Mouse (Mus musculus): ENCODE data around the gene Meioc. TPM values are rescaled to one million over a fixed set of nuclear protein-coding genes. Genes with fewer than 3 reads are reported as not detected.

Meioc gene
- polyA plus RNA-seq, 1 experiment from 2014 or later, result 0.53 TPM

DNA sequence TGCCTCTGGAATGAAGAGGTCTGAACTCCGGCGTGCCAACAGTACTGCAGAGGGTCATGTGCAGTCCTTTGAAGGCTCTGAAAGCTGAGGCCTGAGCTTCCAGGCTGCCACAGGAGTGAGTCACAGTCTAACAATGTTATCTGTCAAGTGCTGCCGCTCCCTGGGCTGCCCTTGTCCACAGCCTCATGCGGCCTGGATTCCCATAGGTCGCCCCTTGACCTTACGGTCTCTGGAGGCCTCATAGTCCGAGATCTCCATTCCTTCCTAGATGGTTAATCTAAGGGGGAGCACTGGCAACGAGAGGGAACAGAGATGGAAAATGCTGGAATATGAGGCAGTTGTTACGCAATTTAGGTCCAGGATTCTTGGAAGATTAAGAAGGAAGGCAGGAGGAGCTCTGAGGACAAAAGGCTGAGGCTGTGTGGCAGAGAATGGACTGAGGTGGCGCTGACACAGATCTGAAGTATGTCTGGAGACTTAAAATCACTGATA is 19.6 kb upstream of the Meioc start:
- no peaks in the 10 kb centered on the region for H3K27me3 ChIP-seq (ENCODE audit: insufficient read depth, poor library complexity, severe bottlenecking)
- DNase-seq (ENCODE audit: low spot score), result peak; percentile 94
- no peaks in the 10 kb centered on the region for H3K9me3 ChIP-seq
- peaks cover 68% of the 10 kb centered on the region for H3K4me1 ChIP-seq
- H3K27ac ChIP-seq, result peak overlapping the region; percentile 84
- 10% methylated on average over 10 of the region's 10 CpGs for WGBS
- no peaks in the 10 kb centered on the region for H3K36me3 ChIP-seq
- H3K4me3 ChIP-seq, result peak overlapping the region; percentile 20; the same call in 1 of the 2 replicates

DNA sequence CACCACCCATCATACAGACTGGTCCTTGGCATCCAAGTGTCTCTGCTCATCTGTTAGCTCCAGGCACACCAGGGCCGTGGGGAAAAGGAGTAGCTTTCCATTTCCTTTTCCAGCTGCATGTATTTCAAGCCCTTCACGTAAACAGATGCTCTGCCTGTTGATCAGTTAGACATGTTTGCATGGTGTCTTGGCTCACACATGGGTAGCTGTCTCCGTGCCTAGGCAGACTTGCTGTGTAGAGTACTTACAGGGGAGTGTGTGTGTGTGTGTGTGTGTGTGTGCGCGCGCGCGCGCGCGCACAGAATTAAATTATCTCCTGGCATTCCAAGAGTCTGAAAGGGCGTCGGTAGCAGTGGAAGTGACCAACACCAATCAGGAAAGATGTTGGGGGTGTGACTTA is 17.3 kb upstream of the Meioc start:
- Histone ChIP-seq H3K27ac (peak overlapping the region; percentile 84), H3K4me1 (peaks cover 48% of the 10 kb centered on the region), H3K4me3 (no peak overlapping the region), H3K36me3 (no peaks in the 10 kb centered on the region), H3K9me3 (no peaks in the 10 kb centered on the region), H3K27me3 (ENCODE audit: insufficient read depth, poor library complexity, severe bottlenecking) (no peaks in the 10 kb centered on the region)
- no peak for DNase-seq (ENCODE audit: low spot score)
- WGBS, result 71% methylated on average over 13 of the region's 13 CpGs

DNA sequence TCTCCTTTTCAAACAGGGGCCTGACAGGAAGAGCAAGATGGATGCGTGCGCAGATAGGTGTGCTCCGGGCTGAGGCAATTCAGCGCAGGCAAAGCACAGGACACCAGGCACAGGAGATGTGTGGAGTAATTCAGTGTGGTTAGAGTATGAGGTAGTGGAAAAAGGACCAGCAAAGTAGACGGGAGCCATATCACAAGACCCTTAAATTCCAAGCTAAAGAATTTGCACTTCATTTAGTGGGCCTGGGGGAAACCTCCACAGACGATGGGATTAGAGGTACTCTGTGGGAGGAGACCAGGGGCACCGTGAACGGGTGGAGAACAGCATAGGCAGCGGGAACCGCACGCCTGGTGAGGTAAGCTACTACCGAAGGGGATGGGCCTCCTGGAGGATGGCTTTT is 15.6 kb upstream of the Meioc start:
- no peak overlapping the region for H3K4me3 ChIP-seq
- no peaks in the 10 kb centered on the region for H3K9me3 ChIP-seq
- no peak for DNase-seq (ENCODE audit: low spot score)
- WGBS, result 63% methylated on average over 12 of the region's 12 CpGs
- H3K4me1 ChIP-seq, result peaks cover 44% of the 10 kb centered on the region
- H3K27me3 ChIP-seq (ENCODE audit: insufficient read depth, poor library complexity, severe bottlenecking), result no peaks in the 10 kb centered on the region
- H3K27ac ChIP-seq, result peak overlapping the region; percentile 65; the same call in 1 of the 2 replicates
- no peaks in the 10 kb centered on the region for H3K36me3 ChIP-seq

DNA sequence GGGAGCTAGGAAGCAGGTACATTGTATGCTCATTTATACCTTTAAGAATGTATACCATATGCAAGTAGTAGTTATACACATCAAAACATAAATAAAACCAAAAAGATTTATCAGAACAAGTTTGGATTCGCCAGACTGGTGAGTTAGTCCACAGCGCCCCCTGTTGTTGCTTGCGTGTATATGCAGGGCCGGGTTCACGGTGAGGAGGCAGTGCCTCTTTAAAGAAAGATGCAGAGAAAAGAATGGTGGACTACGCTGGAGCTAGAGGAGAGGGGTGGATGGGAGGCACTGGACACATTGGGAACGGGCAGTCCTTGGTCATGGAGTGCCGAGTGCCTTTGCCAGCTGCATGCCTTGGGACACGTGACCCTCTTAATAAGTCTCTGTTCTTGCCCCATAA is 12.1 kb upstream of the Meioc start:
- no peaks in the 10 kb centered on the region for H3K9me3 ChIP-seq
- H3K27me3 ChIP-seq (ENCODE audit: insufficient read depth, poor library complexity, severe bottlenecking), result no peaks in the 10 kb centered on the region
- 4% methylated on average over 9 of the region's 9 CpGs for WGBS
- no peak overlapping the region; the same call in 1 of the 2 replicates for H3K4me3 ChIP-seq
- 0 out of 2 replicates have a peak overlapping the region, but pooled peaks have one; percentile 22 for H3K27ac ChIP-seq
- DNase-seq (ENCODE audit: low spot score), result no peak
- H3K4me1 ChIP-seq, result peaks cover 13% of the 10 kb centered on the region
- H3K36me3 ChIP-seq, result no peaks in the 10 kb centered on the region

DNA sequence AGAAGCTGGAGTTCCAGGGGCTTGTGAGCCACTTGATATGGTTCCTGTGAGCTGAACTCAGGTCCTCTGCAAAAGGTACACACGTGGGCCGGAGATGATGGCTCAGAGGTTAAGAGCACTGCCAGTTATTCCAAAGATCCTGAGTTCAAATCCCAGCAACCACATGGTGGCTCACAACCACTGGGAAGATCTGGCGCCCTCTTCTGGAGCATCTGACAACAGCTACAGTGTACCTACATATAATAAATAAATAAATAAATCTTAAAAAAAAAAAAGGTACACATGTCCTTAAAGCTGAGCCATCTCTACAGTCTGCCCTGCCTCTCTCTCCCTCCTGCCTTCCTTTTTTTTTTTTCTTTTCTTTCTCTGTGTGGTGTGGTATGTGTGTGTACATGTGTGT is 10.7 kb upstream of the Meioc start:
- Histone ChIP-seq H3K27ac (no peak overlapping the region), H3K27me3 (ENCODE audit: insufficient read depth, poor library complexity, severe bottlenecking) (no peaks in the 10 kb centered on the region), H3K36me3 (no peaks in the 10 kb centered on the region), H3K4me1 (peaks cover 6% of the 10 kb centered on the region), H3K9me3 (no peaks in the 10 kb centered on the region), H3K4me3 (no peak overlapping the region)
- no peak for DNase-seq (ENCODE audit: low spot score)
- 66% methylated on average over 3 of the region's 3 CpGs for WGBS

DNA sequence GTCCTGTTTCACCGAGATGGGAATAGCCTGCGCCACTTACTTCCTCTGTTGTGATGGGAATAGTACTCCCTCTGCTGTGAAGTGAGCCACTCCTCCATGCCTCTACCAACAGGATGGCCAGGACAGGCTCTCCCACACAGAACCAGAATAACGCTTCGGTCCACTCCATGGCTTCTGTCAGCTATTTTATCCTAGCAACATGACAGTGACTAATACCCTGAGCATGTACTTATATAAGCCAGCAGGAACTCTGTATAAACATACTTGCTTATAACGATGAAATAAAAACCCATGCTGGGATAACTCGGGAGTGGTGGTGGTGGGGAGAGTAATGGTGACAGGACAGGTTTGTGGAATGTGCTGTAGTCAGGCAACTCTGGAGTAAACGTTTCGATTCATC is 7.6 kb upstream of the Meioc start:
- 67% methylated on average over 8 of the region's 8 CpGs for WGBS
- no peaks in the 10 kb centered on the region for H3K9me3 ChIP-seq
- H3K4me1 ChIP-seq, result 0 out of 2 replicates have a peak, but pooled peaks cover 2% of the 10 kb centered on the region
- no peak for DNase-seq (ENCODE audit: low spot score)
- H3K36me3 ChIP-seq, result no peaks in the 10 kb centered on the region
- no peaks in the 10 kb centered on the region for H3K27me3 ChIP-seq (ENCODE audit: insufficient read depth, poor library complexity, severe bottlenecking)
- H3K27ac ChIP-seq, result no peak overlapping the region
- no peak overlapping the region for H3K4me3 ChIP-seq

DNA sequence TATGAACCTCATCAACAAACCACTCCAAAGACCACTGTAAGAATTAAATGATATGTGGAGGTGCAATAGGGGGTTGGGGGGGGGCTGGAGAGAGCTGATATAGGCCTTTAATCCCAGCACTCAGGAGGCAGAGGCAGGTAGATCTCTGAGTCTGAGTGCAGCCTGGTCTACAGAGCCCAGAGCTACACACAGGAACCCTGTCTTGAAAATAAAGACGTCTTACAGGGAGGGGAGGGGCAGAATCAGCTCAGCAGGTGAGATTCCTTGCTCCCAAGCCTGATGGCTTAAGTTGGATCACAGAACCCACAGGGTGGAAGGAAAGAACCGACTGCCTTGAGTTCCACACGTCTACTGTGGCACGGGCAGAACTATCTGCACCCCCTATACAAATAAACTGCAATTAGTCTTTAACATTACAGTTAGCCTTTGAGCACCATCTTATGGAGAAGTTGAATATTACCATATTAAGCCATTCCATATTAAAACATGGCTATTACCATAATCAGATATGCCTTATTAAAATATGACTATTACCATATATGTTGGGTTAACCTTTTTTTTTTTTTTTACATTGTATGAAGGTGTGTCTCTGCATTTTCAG is 7.1 kb upstream of the Meioc start:
- no peak overlapping the region for H3K27ac ChIP-seq
- no peak overlapping the region for H3K4me3 ChIP-seq
- H3K27me3 ChIP-seq (ENCODE audit: insufficient read depth, poor library complexity, severe bottlenecking), result no peaks in the 10 kb centered on the region
- 30% methylated on average over 4 of the region's 4 CpGs for WGBS
- H3K4me1 ChIP-seq, result 0 out of 2 replicates have a peak, but pooled peaks cover 2% of the 10 kb centered on the region
- H3K9me3 ChIP-seq, result no peaks in the 10 kb centered on the region
- H3K36me3 ChIP-seq, result no peaks in the 10 kb centered on the region
- DNase-seq (ENCODE audit: low spot score), result no peak

DNA sequence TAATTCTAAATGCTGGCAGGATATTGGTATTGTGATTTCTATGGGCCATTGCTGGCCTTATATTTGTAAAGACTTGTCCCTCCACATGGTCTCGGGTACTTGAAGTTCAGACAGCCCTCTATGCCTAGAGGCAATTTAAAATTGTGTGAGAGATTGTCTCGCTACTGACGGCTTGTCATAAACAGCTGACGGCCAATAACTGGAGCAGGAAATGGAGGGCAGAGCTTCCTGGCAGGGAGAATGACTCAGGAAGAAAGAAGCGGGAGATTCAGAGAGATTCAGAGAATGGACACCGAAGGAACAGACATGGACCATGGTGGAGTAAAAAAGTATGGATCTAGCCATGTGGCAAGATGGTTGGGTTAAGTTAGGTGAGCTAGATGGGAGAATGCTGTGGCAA is 6.6 kb upstream of the Meioc start:
- 68% methylated on average over 6 of the region's 6 CpGs for WGBS
- no peaks in the 10 kb centered on the region for H3K4me1 ChIP-seq
- no peaks in the 10 kb centered on the region for H3K9me3 ChIP-seq
- H3K27me3 ChIP-seq (ENCODE audit: insufficient read depth, poor library complexity, severe bottlenecking), result no peaks in the 10 kb centered on the region
- no peaks in the 10 kb centered on the region for H3K36me3 ChIP-seq
- DNase-seq (ENCODE audit: low spot score), result no peak
- no peak overlapping the region for H3K4me3 ChIP-seq
- H3K27ac ChIP-seq, result no peak overlapping the region

DNA sequence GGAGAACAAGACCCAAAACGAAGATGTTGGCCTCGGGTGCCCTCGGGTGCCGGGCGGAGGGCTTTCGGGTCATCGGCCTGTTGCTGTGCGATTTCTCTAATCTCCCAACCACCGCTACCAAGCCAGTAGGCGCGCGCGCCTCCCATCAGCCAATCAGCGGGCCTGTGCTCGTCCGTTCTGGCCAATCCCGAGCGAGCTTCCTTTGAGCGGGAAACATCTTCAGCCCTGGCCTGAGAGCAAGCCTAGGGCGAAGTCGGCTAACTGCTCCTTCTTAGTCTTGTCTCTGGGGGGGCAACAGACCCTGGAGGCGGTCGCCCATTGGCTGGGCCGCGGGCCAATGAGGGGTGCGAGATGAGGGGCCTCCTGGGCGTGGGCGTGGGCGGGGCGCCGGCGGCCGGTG is 1.6 kb downstream of the Meioc start:
- Histone ChIP-seq H3K36me3 (0 out of 2 replicates have a peak, but pooled peaks cover 2% of the 10 kb centered on the region), H3K4me3 (peak overlapping the region; percentile 42), H3K9me3 (peaks cover 9% of the 10 kb centered on the region), H3K27ac (peak overlapping the region; percentile 10; the same call in 1 of the 2 replicates), H3K27me3 (ENCODE audit: insufficient read depth, poor library complexity, severe bottlenecking) (peaks cover 44% of the 10 kb centered on the region), H3K4me1 (peaks cover 12% of the 10 kb centered on the region)
- DNase-seq (ENCODE audit: low spot score), result no peak
- 43% methylated on average over 30 of the region's 33 CpGs for WGBS

DNA sequence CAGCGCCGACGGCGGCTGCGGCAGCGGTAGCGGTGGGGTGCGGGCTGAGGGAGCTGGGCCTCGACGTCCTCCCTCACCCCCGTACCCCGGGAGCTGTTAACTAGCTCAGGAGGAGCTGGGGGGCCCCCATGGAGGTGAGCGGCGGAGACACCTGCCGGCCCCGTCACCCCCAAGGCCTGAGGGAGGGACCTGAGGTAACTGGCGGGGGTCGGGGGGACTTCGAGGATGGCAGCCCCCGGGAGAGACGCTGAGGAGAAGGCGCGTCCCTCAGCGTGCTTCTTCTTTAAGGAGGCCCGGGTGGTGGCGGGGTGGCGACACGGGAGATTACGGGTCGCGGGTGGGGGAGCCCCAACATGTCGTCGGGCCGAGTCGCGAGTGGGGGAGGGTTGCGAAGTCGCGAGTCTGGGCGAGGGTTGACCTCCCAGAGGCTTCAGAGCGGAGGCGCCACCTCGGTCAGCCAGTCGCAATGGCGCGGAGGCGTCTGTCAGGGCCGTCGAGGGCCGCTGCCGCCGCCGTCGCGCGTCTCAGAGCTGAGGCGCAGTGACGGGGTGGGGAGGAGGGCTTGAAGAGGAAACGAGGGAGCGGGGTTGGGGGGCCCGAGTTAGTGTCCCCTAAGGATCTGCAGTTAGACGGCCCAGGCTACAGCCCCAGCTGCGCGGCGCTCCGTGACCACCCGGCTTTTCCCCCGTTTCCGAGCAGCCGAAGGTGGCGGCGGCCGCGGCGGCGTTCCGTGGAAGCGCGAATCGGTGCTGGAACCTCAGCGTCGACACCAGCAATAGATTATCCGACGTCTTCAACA is 2.3 kb downstream of the Meioc start:
- H3K27ac ChIP-seq, result peak overlapping the region; percentile 10; the same call in 1 of the 2 replicates
- peaks cover 12% of the 10 kb centered on the region for H3K4me1 ChIP-seq
- peak overlapping the region; percentile 42 for H3K4me3 ChIP-seq
- peaks cover 44% of the 10 kb centered on the region for H3K27me3 ChIP-seq (ENCODE audit: insufficient read depth, poor library complexity, severe bottlenecking)
- H3K36me3 ChIP-seq, result 0 out of 2 replicates have a peak, but pooled peaks cover 2% of the 10 kb centered on the region
- peaks cover 9% of the 10 kb centered on the region for H3K9me3 ChIP-seq
- 34% methylated on average over 84 of the region's 84 CpGs for WGBS
- DNase-seq (ENCODE audit: low spot score), result no peak

DNA sequence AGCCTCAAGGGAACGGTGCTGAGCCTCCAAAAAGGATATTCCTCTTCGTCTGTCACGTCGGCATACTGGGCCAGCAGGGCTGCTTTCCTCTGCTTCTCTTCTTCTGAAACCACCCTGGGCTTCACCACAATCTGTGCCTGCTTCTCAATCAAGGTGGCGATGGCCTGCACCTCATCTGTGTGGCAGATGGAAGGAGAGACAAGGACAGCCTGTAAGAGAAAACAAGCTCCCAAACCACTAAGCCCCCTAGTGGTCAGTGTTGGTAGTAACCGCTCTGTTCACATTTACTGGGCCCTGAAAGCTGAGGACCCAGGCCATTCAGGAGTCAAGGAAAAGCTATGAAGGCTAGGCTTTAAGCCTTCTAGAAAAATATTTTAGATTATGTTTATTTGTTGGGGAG is 26.6 kb downstream of the Meioc start:
- H3K36me3 ChIP-seq, result peaks cover 57% of the 10 kb centered on the region
- DNase-seq (ENCODE audit: low spot score), result peak; percentile 82
- 67% methylated on average over 6 of the region's 6 CpGs for WGBS
- H3K4me3 ChIP-seq, result no peak overlapping the region
- no peaks in the 10 kb centered on the region for H3K4me1 ChIP-seq
- H3K27me3 ChIP-seq (ENCODE audit: insufficient read depth, poor library complexity, severe bottlenecking), result no peaks in the 10 kb centered on the region
- no peaks in the 10 kb centered on the region for H3K9me3 ChIP-seq
- no peak overlapping the region for H3K27ac ChIP-seq

DNA sequence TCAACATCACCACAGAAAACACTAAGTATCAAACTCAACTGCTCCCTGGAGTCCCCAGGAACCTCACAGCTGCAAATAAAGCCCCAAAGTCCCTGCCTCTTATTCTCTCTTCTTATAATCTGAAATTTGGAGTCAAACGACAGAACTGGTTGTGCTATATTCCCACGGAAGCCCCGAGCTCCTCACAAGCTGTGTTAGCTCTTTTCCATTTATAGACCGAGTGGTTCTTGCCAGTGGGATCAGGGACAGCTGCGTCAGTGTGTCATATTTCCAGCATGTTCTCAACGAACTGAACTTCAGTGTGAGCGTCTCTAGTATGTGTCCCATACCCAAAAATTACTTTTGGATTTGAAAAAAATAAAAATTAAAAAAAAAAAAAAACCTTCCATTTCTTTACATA is 31.8 kb downstream of the Meioc start:
- 89% methylated on average over 7 of the region's 7 CpGs for WGBS
- DNase-seq (ENCODE audit: low spot score), result no peak
- no peak overlapping the region for H3K4me3 ChIP-seq
- peaks cover 15% of the 10 kb centered on the region for H3K4me1 ChIP-seq
- H3K27me3 ChIP-seq (ENCODE audit: insufficient read depth, poor library complexity, severe bottlenecking), result no peaks in the 10 kb centered on the region
- no peak overlapping the region for H3K27ac ChIP-seq
- peaks cover 33% of the 10 kb centered on the region for H3K36me3 ChIP-seq
- no peaks in the 10 kb centered on the region for H3K9me3 ChIP-seq

DNA sequence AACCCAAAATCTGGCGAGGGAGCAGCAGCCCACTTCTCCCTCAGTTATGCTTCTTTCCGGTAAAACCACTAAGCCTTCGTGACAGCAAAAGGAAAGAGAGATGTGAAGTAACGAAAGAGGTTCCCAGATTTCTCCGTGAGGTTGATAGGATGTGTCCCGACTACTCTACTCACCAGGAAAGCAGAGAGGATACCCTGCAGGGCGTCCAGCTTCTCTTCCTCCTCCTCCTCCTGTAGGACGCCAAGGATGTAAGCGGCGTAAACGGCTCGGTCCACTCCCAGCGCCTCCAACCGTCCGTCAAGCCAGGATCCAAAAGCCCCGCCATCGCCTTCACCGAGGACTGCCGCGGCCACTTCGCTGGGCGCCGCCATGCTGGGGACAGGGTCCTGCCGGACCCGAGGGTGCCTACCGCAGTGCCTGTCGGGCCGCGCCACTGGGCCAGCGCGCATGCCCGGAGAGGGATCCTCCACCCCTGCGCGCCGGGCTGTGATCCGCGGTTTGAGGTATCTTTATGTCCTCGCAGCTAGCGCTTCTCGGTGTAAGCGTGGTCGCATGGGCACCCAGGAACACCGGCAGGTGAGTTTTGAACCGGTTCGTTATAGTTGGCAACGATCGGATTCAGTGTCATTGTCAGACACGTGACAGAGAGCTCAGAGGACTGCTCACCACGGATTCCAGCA is 34.0 kb downstream of the Meioc start, which contains the start of gene Ccdc43:
Ccdc43 (minus strand) TSS at position 445 of the 680 bp plus-strand sequence.
- under 1% methylated on average over 49 of the region's 49 CpGs for WGBS
- H3K9me3 ChIP-seq, result no peaks in the 10 kb centered on the region
- H3K4me1 ChIP-seq, result peaks cover 15% of the 10 kb centered on the region
- peak within 1 kb of the TSS; percentile 94 for H3K27ac ChIP-seq
- peak; percentile 94 for DNase-seq (ENCODE audit: low spot score)
- H3K36me3 ChIP-seq, result peaks cover 17% of the 10 kb centered on the region
- H3K4me3 ChIP-seq, result peak within 1 kb of the TSS; percentile 92
- no peaks in the 10 kb centered on the region for H3K27me3 ChIP-seq (ENCODE audit: insufficient read depth, poor library complexity, severe bottlenecking)

All from heart, embryonic 10.5 days (tissue).